Mouse (Mus musculus) hematopoietic stem cell, adult 5-6 weeks (primary cell): ENCODE data around the gene Prkab2. TPM values are rescaled to one million over a fixed set of nuclear protein-coding genes. Genes with fewer than 3 reads are reported as not detected.

Experiments used
- ATAC-seq, 2 experiments: fragments of 125-278 bp in 1 of 2; replicated peaks in 1 of 2; 2 replicates each; pipeline ENCODE4 v1.8.0; 2016 to 2017; ENCODE audit warnings: inconsistent platforms in 2 of 2, mild to moderate bottlenecking in 2 of 2, moderate number of reproducible peaks in 2 of 2, low read depth in 1 of 2, moderate TSS enrichment in 1 of 2; ENCODE audit not compliant: low FRiP score in 2 of 2, poor library complexity in 2 of 2, severe bottlenecking in 2 of 2, insufficient read depth in 1 of 2, low TSS enrichment in 1 of 2
- total RNA-seq: library from RNA; stranded (forward); fragments of 172-1452, 232-1000 nt; gene quantifications from 2 replicates; pipeline ENCODE4 v1.2.3, GENCODE M21; 2017

Gene Prkab2
- total RNA-seq, 1 experiment from 2014 or later = 4.0 TPM

- ATAC-seq = peak; percentile 59 to 68
Observed at GRCm38 (mm10) chr3:97681321-97682158, 23.5 kb downstream of the Prkab2 start.

- ATAC-seq = no peak
Observed at GRCm38 (mm10) chr3:97682159-97682502, 24.1 kb downstream of the Prkab2 start.

- no peak for ATAC-seq
Observed at GRCm38 (mm10) chr3:97682576-97682975, 24.6 kb downstream of the Prkab2 start.

- no peak for ATAC-seq
Observed at GRCm38 (mm10) chr3:97683560-97684195, 25.7 kb downstream of the Prkab2 start.

DNA sequence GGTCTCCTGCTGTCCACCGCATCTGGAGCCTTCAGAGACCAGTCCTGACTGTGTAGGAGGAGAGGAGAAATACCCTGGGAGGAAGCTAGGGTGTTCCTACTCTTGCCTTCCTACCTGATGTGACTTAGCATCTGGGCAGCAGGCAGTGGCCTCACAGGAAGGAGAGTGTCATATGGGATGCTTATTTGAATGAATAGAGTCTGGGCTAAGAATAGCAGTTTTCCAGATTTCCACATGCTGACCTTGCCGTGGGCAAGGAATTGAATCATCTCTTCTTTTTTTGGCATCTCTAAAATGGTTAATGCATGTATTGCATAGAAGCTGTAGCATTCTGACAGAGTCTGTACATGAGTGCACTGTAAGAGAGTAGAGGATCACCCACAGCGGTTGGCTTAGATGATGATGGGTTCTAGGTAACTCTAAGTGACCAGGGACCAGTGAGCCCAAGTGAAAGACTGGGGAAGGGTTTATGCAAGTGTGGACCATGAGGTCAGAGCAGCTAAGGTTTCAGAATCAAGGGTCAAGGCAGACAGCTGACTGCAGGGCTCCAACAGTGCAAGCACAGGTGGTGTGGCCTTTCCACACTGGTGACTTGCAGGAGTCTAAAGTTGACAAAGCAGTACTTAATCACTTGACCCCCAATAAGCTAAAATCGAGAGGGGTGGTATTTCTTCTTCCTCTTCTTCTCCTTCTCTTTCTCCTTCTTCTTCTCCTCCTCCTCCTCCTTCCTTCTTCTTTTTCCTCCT lies 28.6 kb downstream of the Prkab2 start:
- no peak for ATAC-seq

DNA sequence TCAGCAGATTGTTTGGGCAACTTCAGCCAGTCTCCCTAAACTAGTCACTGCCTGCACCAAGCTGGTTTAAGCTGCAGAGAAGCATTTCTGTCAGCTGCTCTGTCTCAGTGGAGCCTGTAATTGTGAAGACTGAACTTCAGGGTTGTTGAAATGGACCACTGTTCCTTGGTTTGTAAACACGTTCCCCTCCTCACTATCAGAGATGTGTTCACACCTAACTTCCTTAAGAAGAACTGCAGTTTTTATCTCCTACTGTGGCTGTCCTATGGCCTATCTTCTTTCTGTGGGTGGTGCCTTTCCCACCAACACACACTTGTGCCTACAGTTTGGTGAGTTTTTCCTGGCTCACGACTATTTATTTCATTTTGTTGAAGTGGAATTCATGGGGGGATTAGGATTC lies 31.3 kb downstream of the Prkab2 start:
- no peak for ATAC-seq

DNA sequence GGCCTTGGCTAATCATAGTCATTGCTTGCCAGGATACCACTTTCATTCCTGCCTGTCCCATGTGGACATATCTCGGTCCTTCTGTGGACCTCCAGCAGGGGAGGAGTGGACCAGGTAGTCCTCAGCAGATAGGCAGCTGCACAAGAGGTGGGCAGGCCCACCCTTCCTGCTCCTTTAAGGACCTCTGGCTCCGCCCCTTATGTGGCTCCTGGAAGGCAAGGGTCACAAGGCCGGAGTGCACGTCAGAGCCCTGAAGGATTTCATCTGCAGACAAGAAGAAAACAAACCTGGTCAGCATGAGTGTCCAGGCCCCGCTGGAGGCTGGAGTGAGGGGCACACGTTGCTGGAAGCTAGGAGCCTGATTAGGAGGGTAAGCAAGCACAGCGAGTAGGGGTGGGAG lies 32.6 kb downstream of the Prkab2 start:
- ATAC-seq = no peak

DNA sequence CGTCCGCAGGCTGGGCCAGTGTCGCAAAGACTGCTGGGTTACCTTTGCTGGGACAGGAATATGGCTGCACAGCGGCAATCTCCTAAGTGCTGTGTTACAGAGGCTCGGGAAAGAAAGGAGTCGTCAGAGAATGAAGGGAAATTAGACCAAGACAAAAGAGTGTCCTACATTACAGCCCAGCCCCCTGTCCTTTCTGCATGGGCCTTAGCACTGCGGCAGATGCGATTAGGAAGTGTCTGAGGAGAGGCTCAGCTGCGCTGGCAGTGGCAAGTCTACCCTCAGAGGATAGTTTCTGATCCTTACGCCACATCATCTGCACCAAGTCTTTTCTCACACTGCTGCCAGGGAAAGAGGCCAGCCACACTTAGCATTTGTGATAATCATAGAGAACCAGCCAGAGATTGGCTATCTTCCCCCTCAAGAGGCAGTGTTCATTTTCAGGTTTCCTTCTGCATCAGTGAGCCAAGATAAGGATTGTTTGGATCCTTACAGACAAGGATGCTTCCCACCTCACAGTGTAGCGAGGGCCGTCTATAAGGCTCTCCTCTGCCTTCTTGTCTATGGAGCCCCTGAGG lies 33.5 kb downstream of the Prkab2 start:
- ATAC-seq = no peak

GRCm38 (mm10) chr3:97693806-97694205 lies 35.8 kb downstream of the Prkab2 start:
- ATAC-seq = no peak

- ATAC-seq = no peak
Observed at GRCm38 (mm10) chr3:97696866-97697265, 38.9 kb downstream of the Prkab2 start.

DNA sequence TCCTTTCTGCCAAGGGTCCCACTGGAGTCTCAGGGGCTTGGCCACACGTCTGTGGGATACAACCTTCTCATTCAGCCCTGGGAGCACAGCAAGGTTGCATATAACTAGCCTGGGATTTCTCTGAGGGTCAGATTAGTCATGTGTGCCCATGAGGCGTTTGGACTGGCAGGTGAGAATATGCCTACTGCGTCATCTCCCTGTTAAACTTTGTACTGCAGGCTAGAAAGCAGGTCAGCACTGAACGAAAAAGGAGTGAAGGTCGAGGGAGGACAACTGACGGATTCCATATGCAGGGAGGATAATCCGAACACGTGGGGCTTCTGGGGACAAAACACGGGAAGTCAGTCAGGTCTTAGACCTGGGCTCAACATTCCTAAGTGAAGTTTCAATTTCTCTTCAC lies 39.3 kb downstream of the Prkab2 start:
- no peak for ATAC-seq

DNA sequence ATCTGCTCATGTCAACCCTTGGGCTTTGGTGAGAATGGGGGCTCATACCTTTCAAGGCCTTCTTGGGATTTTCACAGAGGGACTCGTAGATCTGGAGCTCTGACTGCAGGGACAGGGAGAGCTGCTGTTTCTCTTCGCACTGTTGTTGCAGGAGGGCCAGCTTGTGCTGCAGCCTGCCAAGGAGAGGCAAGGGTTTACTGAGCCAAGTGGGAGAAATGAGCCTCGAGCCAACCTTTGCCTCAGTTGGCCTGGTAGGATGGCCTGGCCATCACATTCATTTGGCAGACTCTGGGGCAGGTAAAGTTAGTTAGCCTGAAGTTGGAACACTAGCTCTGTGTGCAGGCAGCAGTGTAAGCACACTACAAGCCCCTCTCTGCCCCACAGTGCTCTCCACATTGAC lies 41.1 kb downstream of the Prkab2 start:
- ATAC-seq = no peak

GRCm38 (mm10) chr3:97701198-97701597 lies 43.2 kb downstream of the Prkab2 start:
- no peak for ATAC-seq

- no peak for ATAC-seq
Observed at GRCm38 (mm10) chr3:97702448-97703080, 44.6 kb downstream of the Prkab2 start.

DNA sequence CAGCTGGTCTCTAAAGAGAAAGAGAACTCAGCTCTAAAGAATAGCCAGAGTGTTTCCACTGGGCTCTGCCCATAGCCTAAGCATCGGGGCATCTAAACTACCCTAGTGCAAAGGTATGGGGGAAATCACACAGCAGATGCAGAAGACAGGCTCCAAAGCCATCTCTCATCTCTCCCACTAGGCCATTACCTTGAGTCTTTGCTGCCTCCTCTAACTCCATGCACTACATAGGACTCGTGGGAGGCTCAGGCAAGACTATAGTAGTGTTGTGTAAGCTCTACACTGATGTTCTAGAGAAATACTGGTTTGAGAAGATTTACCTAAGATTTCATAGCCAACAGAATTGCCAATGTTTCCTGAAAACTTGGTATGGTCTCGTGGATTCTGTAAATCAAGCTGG lies 47.5 kb downstream of the Prkab2 start:
- ATAC-seq = no peak

GRCm38 (mm10) chr3:97706561-97706960 lies 48.6 kb downstream of the Prkab2 start:
- no peak for ATAC-seq

- ATAC-seq = peak in 1 of 2 experiments; percentile 51; a peak in 1 of 4 replicates
Observed at GRCm38 (mm10) chr3:97710134-97710533, 52.1 kb downstream of the Prkab2 start.
